Mouse (Mus musculus) left cerebral cortex, adult 8-10 months (tissue): Measurements from ENCODE around the gene Ccl21b. TPM values are rescaled to one million over a fixed set of nuclear protein-coding genes. Genes with fewer than 3 reads are reported as not detected.
"Not testable (repeated sequence)": the region's sequence is repeated elsewhere in the genome, so short reads cannot be mapped to it uniquely, and the experiment has no call there.

Experiments used
- DNase-seq, 2 experiments: peaks; one replicate each; pipeline ENCODE4 v3.0.0; 2022; ENCODE audit warnings: low spot score in 2 of 2
- total RNA-seq, 4 experiments: library from RNA; stranded (reverse); gene quantifications; 2 replicates each; pipeline ENCODE4 v1.2.4; 2022

The Ccl21b gene
- total RNA-seq = not detected

DNA sequence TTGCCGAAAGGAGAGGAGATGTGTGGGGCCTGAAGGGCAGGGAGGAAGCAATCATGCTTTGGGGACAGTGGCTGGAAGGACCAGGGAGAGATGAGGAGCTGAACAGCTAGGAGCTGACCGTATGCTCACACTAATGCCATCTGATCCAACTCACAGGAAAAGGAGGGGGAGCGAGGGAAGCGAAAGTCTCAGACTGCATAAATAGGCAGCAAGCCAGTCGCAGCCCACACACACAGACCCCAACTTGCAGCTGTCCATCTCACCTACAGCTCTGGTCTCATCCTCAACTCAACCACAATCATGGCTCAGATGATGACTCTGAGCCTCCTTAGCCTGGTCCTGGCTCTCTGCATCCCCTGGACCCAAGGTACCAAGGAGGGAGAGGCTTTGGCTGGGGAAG is at the start of gene Ccl21b:
Ccl21b (plus strand) TSS at position 301 of the 400 bp plus-strand sequence.
- DNase-seq = not testable (repeated sequence)

DNA sequence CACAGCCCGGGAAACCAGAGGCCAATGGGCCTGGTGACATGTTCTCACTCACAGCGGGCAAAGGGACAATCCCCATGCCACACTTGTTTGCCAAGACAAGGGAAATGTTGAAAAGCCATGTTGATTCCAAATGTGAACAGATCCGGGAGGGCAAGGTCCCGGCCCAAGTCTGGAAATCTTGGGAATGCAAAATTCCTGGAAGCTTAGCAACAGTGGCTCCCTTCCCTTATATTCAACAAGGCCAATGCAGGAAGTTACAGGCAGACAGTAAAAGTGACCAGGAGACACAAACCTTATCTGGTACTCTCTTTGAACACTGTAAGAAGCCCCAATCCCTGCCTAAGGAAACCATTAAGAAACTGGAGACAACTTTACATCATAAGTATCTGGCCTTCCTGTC is 15.2 kb upstream of the Ccl21b start, which contains the start of gene Gm10600:
Gm10600 (plus strand) TSS at position 301 of the 400 bp plus-strand sequence.
- DNase-seq = not testable (repeated sequence)

- not testable (repeated sequence) for DNase-seq
These were observed 38.4 kb downstream of the Ccl21b start, which contains the start of gene Gm21953 for GRCm38 (mm10) chr4:42293967-42294366. Gene Gm21953, plus strand, starts transcription at chr4:42294267.

Other genes with a start within 250 kb of the Ccl21b start
- gene Gm21093, start 221.0 kb upstream of the Ccl21b start, total RNA-seq = 1 to 10 TPM; 3.9 to 8.4 (median 5.3) TPM
- not detected for gene Gm3893, start 164.6 kb upstream of the Ccl21b start, total RNA-seq
- 10 to 100 TPM; 28.7 to 46.7 (median 35.2) TPM for gene Gm13304, start 140.9 kb upstream of the Ccl21b start, total RNA-seq
- 10 to 100 TPM; 27.4 to 45.7 (median 33.5) TPM for gene Gm13306, start 102.3 kb upstream of the Ccl21b start, total RNA-seq
- gene Gm13305, start 87.2 kb upstream of the Ccl21b start, total RNA-seq = 1 to 10 TPM in 3 of 4 experiments, under 1 TPM in 1; 0.22 to 2.0 (median 1.3) TPM
- 10 to 100 TPM in 2 of 4 experiments, 1 to 10 TPM in 2; 8.7 to 13.3 (median 10.5) TPM for gene Gm10600, start 15.1 kb upstream of the Ccl21b start, total RNA-seq
- not detected for gene Gm21953, start 38.5 kb downstream of the Ccl21b start, total RNA-seq
- 1 to 10 TPM in 1 of 4 experiments, not detected in 3; 2.3 TPM for gene Fam205a3, start 62.6 kb downstream of the Ccl21b start, total RNA-seq
- not detected for gene Gm21586, start 183.6 kb downstream of the Ccl21b start, total RNA-seq
- gene Gm2163, start 211.0 kb downstream of the Ccl21b start, total RNA-seq = 1 to 10 TPM; 4.9 to 8.7 (median 6.8) TPM